Comparison of ENCODE assay signal across 15 mouse cellular contexts in genomic region chr9:62484107-62484506, GRCm38 (mm10). TPM values are rescaled to one million over a fixed set of nuclear protein-coding genes. Genes with fewer than 3 reads are reported as not detected.
DNase-seq lines count a peak whose midpoint lies in the region; ATAC-seq and TF ChIP-seq lines count a peak whose summit lies in the region.
"Had no signal": no experiment of that assay in that cellular context is flagged by ENCODE, and none has a peak within 500 bp of the region (broad histone marks: within the 10 kb centered on the region; RNA-seq: fewer than 3 reads in every experiment).

No protein-coding gene starts in this region.

- no peaks in the 10 kb centered on the region for H3K4me1 ChIP-seq in intestine, postnatal 0 days (replicated peaks; ENCODE audit: control insufficient read depth, insufficient read depth, low read length)
- H3K4me1 ChIP-seq: limb, embryonic 10.5 days had no signal

- peak overlapping the region; percentile 72 for H3K27ac ChIP-seq in layer of hippocampus, adult 2 months
- no peak overlapping the region for H3K27ac ChIP-seq in intestine, postnatal 0 days (ENCODE audit: low read depth, low read length)
- H3K27ac ChIP-seq: gastrocnemius, adult 2 months; heart, embryonic 13.5 days; limb, embryonic 10.5 days; stomach, embryonic 15.5 days had no signal

- 48% methylated on average over 4 of the region's 4 CpGs for WGBS in intestine, postnatal 0 days

- no peaks in the 10 kb centered on the region for H3K9me3 ChIP-seq in intestine, postnatal 0 days (ENCODE audit: control insufficient read depth)
- H3K9me3 ChIP-seq: heart, embryonic 13.5 days; limb, embryonic 10.5 days; stomach, embryonic 15.5 days had no signal

- ATAC-seq in intestine, postnatal 0 days = no peak

- H3K4me3 ChIP-seq in layer of hippocampus, adult 2 months = no peak overlapping the region
- H3K4me3 ChIP-seq in intestine, postnatal 0 days (ENCODE audit: low read depth, low read length) = no peak overlapping the region
- H3K4me3 ChIP-seq: gastrocnemius, adult 2 months; heart, embryonic 13.5 days; limb, embryonic 10.5 days; stomach, embryonic 15.5 days had no signal

- no peaks in the 10 kb centered on the region for H3K36me3 ChIP-seq in intestine, postnatal 0 days (ENCODE audit: control insufficient read depth, insufficient read depth)
- H3K36me3 ChIP-seq: heart, embryonic 13.5 days; limb, embryonic 10.5 days; stomach, embryonic 15.5 days had no signal

- no peak overlapping the region for H3K9ac ChIP-seq in intestine, postnatal 0 days (ENCODE audit: low read depth, low read length)
- H3K9ac ChIP-seq: heart, embryonic 13.5 days; stomach, embryonic 15.5 days had no signal

- no peak for TF ChIP-seq POLR2A in brain, embryonic 14.5 days (IDR thresholded peaks at IDR 0.05; ENCODE audit: borderline replicate concordance, extremely low read depth, insufficient read depth, insufficient read length, poor library complexity, severe bottlenecking)

- TF ChIP-seq CTCF in layer of hippocampus, adult 2 months (conservative IDR thresholded peaks at IDR 0.05) = peak; percentile 37
- TF ChIP-seq CTCF in brain, embryonic 14.5 days (IDR thresholded peaks at IDR 0.05; ENCODE audit: borderline replicate concordance, extremely low read depth, insufficient read depth, insufficient read length) = no peak
- no peak for TF ChIP-seq CTCF in intestine, postnatal 0 days (IDR thresholded peaks at IDR 0.05; ENCODE audit: low read depth)

- H3K27me3 ChIP-seq in intestine, postnatal 0 days (replicated peaks; ENCODE audit: control insufficient read depth, insufficient read depth, low read length) = no peaks in the 10 kb centered on the region
- H3K27me3 ChIP-seq: heart, embryonic 13.5 days had no signal

- peak; percentile 56 to 74 for DNase-seq in layer of hippocampus, adult 2 months (ENCODE audit: low spot score in 2 of 2)
- no peak for DNase-seq in layer of hippocampus, adult 9-10 months (ENCODE audit: low spot score)
- DNase-seq in adipocyte (ENCODE audit: low spot score) = peak; percentile 33
- DNase-seq in brain, embryonic 14.5 days (ENCODE audit: low read depth) = peak; percentile 91
- DNase-seq in layer of hippocampus, postnatal 10 days (ENCODE audit: low spot score in 2 of 2) = peak; percentile 57 to 65
- DNase-seq in spleen, postnatal 10 days (ENCODE audit: low spot score in 2 of 2) = no peak
- DNase-seq: cerebellum, postnatal 25 days; gastrocnemius, adult 2 months; kidney, postnatal 25 days; lung, postnatal 4 days; right cerebral cortex, adult 18-20 months had no signal

- H3K4me2 ChIP-seq in intestine, postnatal 0 days (replicated peaks; ENCODE audit: low read depth) = no peak overlapping the region
- H3K4me2 ChIP-seq: heart, embryonic 13.5 days; stomach, embryonic 15.5 days had no signal

RNA-seq across cellular contexts. Expression of gene Coro2b, which starts 52.7 kb away (rescaled TPM):
- 100 to 1,000 TPM; 226 to 243 TPM for total RNA-seq in layer of hippocampus, adult 2 months (2021)
- 67.4 and 92.7 TPM in 2 replicates for polyA plus RNA-seq in brain, embryonic 14.5 days (2012; rRNA removed)
- 100 to 1,000 TPM; 131 to 136 TPM for total RNA-seq in layer of hippocampus, postnatal 10 days (2021)
- polyA plus RNA-seq in intestine, postnatal 0 days (2015; fragmentation: Nextera tagmentation; extraction: Ambion mirVana) = 2.8 and 2.9 TPM in 2 replicates

Comparison
In these comparisons a context has a peak if more than half of its experiments do, and no peak if none do; other contexts are left out.
1. DNase-seq: peak in layer of hippocampus, adult 2 months (2 of 2), adipocyte (single experiment), brain, embryonic 14.5 days (single experiment) and layer of hippocampus, postnatal 10 days (2 of 2); none in layer of hippocampus, adult 9-10 months (single experiment) and spleen, postnatal 10 days (0 of 2).